ENCODE assay signal across 11 mouse cellular contexts in the genomic region with DNA sequence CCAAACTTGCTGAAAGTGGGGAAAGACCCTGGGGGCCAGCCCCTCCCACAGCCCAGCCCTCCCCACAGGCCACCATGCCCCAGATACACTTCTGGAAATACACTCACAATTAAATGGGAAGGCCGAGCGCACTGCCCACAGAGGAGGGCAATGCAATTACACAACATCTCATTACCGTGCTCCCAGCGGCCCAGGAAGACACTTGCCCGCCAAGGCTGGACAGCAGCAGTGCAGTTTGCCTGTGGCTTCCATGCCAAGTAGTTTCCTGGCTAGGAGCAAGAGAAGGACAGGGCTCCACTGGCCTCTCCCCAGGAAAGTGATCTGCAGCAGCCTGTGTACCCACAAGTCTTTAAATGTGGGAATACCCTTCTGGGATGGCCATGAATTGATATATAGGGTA.
A peak's percentile ranks its signal among the peaks of the same experiment; 100 is the strongest.
DNase-seq lines count a peak whose midpoint lies in the region; TF ChIP-seq lines count a peak whose summit lies in the region.
"Had no signal": no experiment of that assay in that cellular context is flagged by ENCODE, and none has a peak within 500 bp of the region (broad histone marks: within the 10 kb centered on the region; RNA-seq: fewer than 3 reads in every experiment).

No protein-coding gene starts in this region.

- no peaks in the 10 kb centered on the region for H3K4me1 ChIP-seq in lung, adult 2 months (ENCODE audit: control insufficient read depth, insufficient read depth, low read length)

- DNase-seq in layer of hippocampus, postnatal 10 days (ENCODE audit: low spot score in 2 of 2) = peak; percentile 30 to 55
- DNase-seq in layer of hippocampus, postnatal 25 days (ENCODE audit: extremely low spot score in 1 of 2, low spot score in 1 of 2) = no peak
- DNase-seq in adrenal gland, adult 8-10 months = peak; percentile 56
- peak; percentile 65 for DNase-seq in brain, adult 2 months (ENCODE audit: low read depth, low spot score)
- DNase-seq in gastrocnemius, postnatal 10 days = peak; percentile 37
- DNase-seq in lung, adult 2 months = no peak
- DNase-seq in right cerebral cortex, postnatal 4 days = no peak
- DNase-seq in urinary bladder, postnatal 10 days (ENCODE audit: low spot score) = no peak
- DNase-seq: kidney, adult 8-10 months; lung, postnatal 10 days; right cerebral cortex, postnatal 14 days had no signal

- 70% methylated on average over 5 of the region's 5 CpGs for WGBS in lung, adult 2 months

- no peak for TF ChIP-seq POLR2A in lung, adult 2 months (IDR thresholded peaks at IDR 0.05; ENCODE audit: borderline replicate concordance, extremely low read depth, low read depth, low read length)

- no peak overlapping the region for H3K4me3 ChIP-seq in lung, adult 2 months (replicated peaks; ENCODE audit: extremely low read depth, low read depth, low read length)

- TF ChIP-seq CTCF in lung, adult 2 months (IDR thresholded peaks at IDR 0.05; ENCODE audit: insufficient read depth, low read length) = no peak

Comparison
In these comparisons a context has a peak if more than half of its experiments do, and no peak if none do; other contexts are left out.
1. DNase-seq: peak in layer of hippocampus, postnatal 10 days (2 of 2), adrenal gland, adult 8-10 months (single experiment), brain, adult 2 months (single experiment) and gastrocnemius, postnatal 10 days (single experiment); none in layer of hippocampus, postnatal 25 days (0 of 2), lung, adult 2 months (single experiment), right cerebral cortex, postnatal 4 days (single experiment) and urinary bladder, postnatal 10 days (single experiment).